Mouse (Mus musculus) stomach, embryonic 16.5 days (tissue): Measurements from ENCODE around the gene Mdh1b. TPM values are rescaled to one million over a fixed set of nuclear protein-coding genes. Genes with fewer than 3 reads are reported as not detected.
A peak's percentile ranks its signal among the peaks of the same experiment; 100 is the strongest.

Experiments
- ATAC-seq: fragments of 200-750 bp; cut with Nextera tagmentation; 2 replicates; pipeline ENCODE4 v1.8.0; 2017; ENCODE audit warnings: moderate number of reproducible peaks, moderate TSS enrichment; ENCODE audit not compliant: insufficient read depth, low FRiP score
- H3K27ac ChIP-seq: fragments of 300-500 bp; sonication (generic); 2 replicates; pipeline ENCODE4 v1.5.1; 2014; ENCODE audit warnings: low read length
- H3K27me3 ChIP-seq: fragments of 300-500 bp; sonication (generic); 2 replicates; pipeline ENCODE4 v1.6.1; 2014; ENCODE audit warnings: low read length, control low read depth, mixed read lengths; ENCODE audit not compliant: control insufficient read depth, insufficient read depth
- H3K36me3 ChIP-seq: fragments of 300-500 bp; sonication (generic); 2 replicates; pipeline ENCODE4 v1.6.1; 2014; ENCODE audit warnings: low read length; ENCODE audit not compliant: control insufficient read depth, insufficient read depth
- H3K4me1 ChIP-seq: fragments of 300-500 bp; sonication (generic); 2 replicates; pipeline ENCODE4 v1.6.1; 2014; ENCODE audit warnings: low read length, control low read depth, mixed read lengths; ENCODE audit not compliant: control insufficient read depth, insufficient read depth
- H3K4me2 ChIP-seq: fragments of 300-500 bp; sonication (generic); 2 replicates; pipeline ENCODE4 v1.6.1; 2014; ENCODE audit warnings: low read depth, low read length, mixed read lengths
- H3K4me3 ChIP-seq: fragments of 300-500 bp; sonication (generic); replicated peaks from 2 replicates; pipeline ENCODE4 v1.5.1; 2014; ENCODE audit warnings: mild to moderate bottlenecking, low read length
- H3K9ac ChIP-seq: fragments of 300-500 bp; sonication (generic); 2 replicates; pipeline ENCODE4 v1.6.1; 2014; ENCODE audit warnings: low read length
- H3K9me3 ChIP-seq: fragments of 300-500 bp; sonication (generic); replicated peaks from 2 replicates; pipeline ENCODE4 v1.6.1; 2016; ENCODE audit warnings: low read length, control low read depth; ENCODE audit not compliant: control insufficient read depth
- WGBS: fragments of 180-500 bp; shearing (Covaris S2); extraction: QIAGEN DNeasy Blood & Tissue Kit; methylation state at CpG from one replicate; pipeline ENCODE4 v1.1.7; 2014; 5-methylcytosine and 5-hydroxymethylcytosine counted together
- polyA plus RNA-seq: library from polyadenylated mRNA; unstranded; fragments of >200 nt; fragmentation: Nextera tagmentation; extraction: Ambion mirVana; gene quantifications from 2 replicates; pipeline ENCODE4 v1.2.1, GENCODE M21; 2015

Mdh1b gene
- polyA plus RNA-seq, result not detected in 2 replicates

- H3K9me3 ChIP-seq, result no peaks in the 10 kb centered on the region
- H3K27me3 ChIP-seq, result no peaks in the 10 kb centered on the region
- H3K9ac ChIP-seq, result peak within 1 kb of the TSS; percentile 80
- peak within 1 kb of the TSS; percentile 83 for H3K4me2 ChIP-seq
- H3K27ac ChIP-seq, result no peak within 1 kb of the TSS
- peaks cover 9% of the 10 kb centered on the region for H3K4me1 ChIP-seq
- peak within 1 kb of the TSS; percentile 83 for H3K4me3 ChIP-seq
- no peaks in the 10 kb centered on the region for H3K36me3 ChIP-seq
- WGBS, result under 1% methylated on average over 31 of the region's 31 CpGs
- ATAC-seq, result peak; percentile 96
These were observed at the start of gene Mdh1b, which contains the start of gene Fastkd2 for GRCm38 (mm10) chr1:63730240-63730771. Gene Mdh1b, minus strand, starts transcription at chr1:63730318. Gene Fastkd2, plus strand, starts transcription at chr1:63730614.

GRCm38 (mm10) chr1:63776902-63777630 lies 46.9 kb upstream of the Mdh1b start:
- Histone ChIP-seq H3K27me3 (no peaks in the 10 kb centered on the region), H3K9ac (no peak overlapping the region), H3K9me3 (no peaks in the 10 kb centered on the region), H3K4me3 (no peak overlapping the region), H3K4me1 (no peaks in the 10 kb centered on the region), H3K36me3 (no peaks in the 10 kb centered on the region), H3K4me2 (no peak overlapping the region), H3K27ac (no peak overlapping the region)
- ATAC-seq, result no peak
- 45% methylated on average over 4 of the region's 4 CpGs for WGBS

- no peak overlapping the region for H3K4me2 ChIP-seq
- no peaks in the 10 kb centered on the region for H3K4me1 ChIP-seq
- H3K4me3 ChIP-seq, result no peak overlapping the region
- H3K9ac ChIP-seq, result no peak overlapping the region
- no peak overlapping the region for H3K27ac ChIP-seq
- no peaks in the 10 kb centered on the region for H3K9me3 ChIP-seq
- H3K27me3 ChIP-seq, result no peaks in the 10 kb centered on the region
- WGBS, result 44% methylated on average over 1 of the region's 1 CpGs
- no peaks in the 10 kb centered on the region for H3K36me3 ChIP-seq
- ATAC-seq, result no peak
These were observed 46.3 kb upstream of the Mdh1b start for GRCm38 (mm10) chr1:63776396-63776795.

GRCm38 (mm10) chr1:63770309-63770708 lies 40.2 kb upstream of the Mdh1b start:
- ATAC-seq, result no peak
- no peak overlapping the region for H3K9ac ChIP-seq
- no peak overlapping the region for H3K27ac ChIP-seq
- no peak overlapping the region for H3K4me3 ChIP-seq
- 56% methylated on average over 7 of the region's 7 CpGs for WGBS
- no peaks in the 10 kb centered on the region for H3K36me3 ChIP-seq
- H3K27me3 ChIP-seq, result no peaks in the 10 kb centered on the region
- no peak overlapping the region for H3K4me2 ChIP-seq
- H3K9me3 ChIP-seq, result no peaks in the 10 kb centered on the region
- H3K4me1 ChIP-seq, result no peaks in the 10 kb centered on the region

GRCm38 (mm10) chr1:63769167-63769566 lies 39.0 kb upstream of the Mdh1b start, which contains the start of gene 4933402D24Rik:
Gene 4933402D24Rik, minus strand, starts transcription at chr1:63769267.
- no peak within 1 kb of the TSS for H3K27ac ChIP-seq
- WGBS, result 72% methylated on average over 5 of the region's 5 CpGs
- H3K36me3 ChIP-seq, result no peaks in the 10 kb centered on the region
- H3K4me1 ChIP-seq, result no peaks in the 10 kb centered on the region
- H3K4me3 ChIP-seq, result no peak within 1 kb of the TSS
- no peaks in the 10 kb centered on the region for H3K9me3 ChIP-seq
- H3K9ac ChIP-seq, result no peak within 1 kb of the TSS
- no peak for ATAC-seq
- H3K4me2 ChIP-seq, result no peak within 1 kb of the TSS
- H3K27me3 ChIP-seq, result no peaks in the 10 kb centered on the region

GRCm38 (mm10) chr1:63768112-63768511 lies 38.0 kb upstream of the Mdh1b start:
- Histone ChIP-seq H3K4me2 (no peak overlapping the region), H3K4me1 (no peaks in the 10 kb centered on the region), H3K27me3 (no peaks in the 10 kb centered on the region), H3K9ac (no peak overlapping the region), H3K4me3 (no peak overlapping the region), H3K27ac (no peak overlapping the region), H3K9me3 (no peaks in the 10 kb centered on the region), H3K36me3 (no peaks in the 10 kb centered on the region)
- ATAC-seq, result no peak
- 52% methylated on average over 8 of the region's 8 CpGs for WGBS

GRCm38 (mm10) chr1:63764395-63764794 lies 34.3 kb upstream of the Mdh1b start:
- 83% methylated on average over 7 of the region's 7 CpGs for WGBS

GRCm38 (mm10) chr1:63763881-63764386 lies 33.8 kb upstream of the Mdh1b start:
- no peak for ATAC-seq
- 48% methylated on average over 7 of the region's 7 CpGs for WGBS
- peak overlapping the region; percentile 33; the same call in 1 of the 2 replicates for H3K27ac ChIP-seq

More at GRCm38 (mm10) chr1:63764395-63764794, 34.3 kb upstream of the Mdh1b start:
- H3K36me3 ChIP-seq, result no peaks in the 10 kb centered on the region
- no peaks in the 10 kb centered on the region for H3K9me3 ChIP-seq
- H3K4me1 ChIP-seq, result no peaks in the 10 kb centered on the region
- no peak overlapping the region for H3K27ac ChIP-seq
- H3K4me2 ChIP-seq, result no peak overlapping the region
- no peaks in the 10 kb centered on the region for H3K27me3 ChIP-seq
- no peak overlapping the region for H3K9ac ChIP-seq
- no peak for ATAC-seq
- no peak overlapping the region for H3K4me3 ChIP-seq

GRCm38 (mm10) chr1:63763212-63763694 lies 33.1 kb upstream of the Mdh1b start:
- H3K4me2 ChIP-seq, result no peak overlapping the region
- WGBS, result 21% methylated on average over 3 of the region's 3 CpGs
- ATAC-seq, result peak; percentile 37; the same call in 1 of the 2 replicates
- H3K27ac ChIP-seq, result peak overlapping the region; percentile 33; the same call in 1 of the 2 replicates
- H3K4me3 ChIP-seq, result no peak overlapping the region
- no peaks in the 10 kb centered on the region for H3K9me3 ChIP-seq
- H3K9ac ChIP-seq, result no peak overlapping the region
- no peaks in the 10 kb centered on the region for H3K27me3 ChIP-seq
- H3K36me3 ChIP-seq, result no peaks in the 10 kb centered on the region
- no peaks in the 10 kb centered on the region for H3K4me1 ChIP-seq

More at GRCm38 (mm10) chr1:63763881-63764386, 33.8 kb upstream of the Mdh1b start:
- no peaks in the 10 kb centered on the region for H3K27me3 ChIP-seq
- H3K4me3 ChIP-seq, result no peak overlapping the region
- H3K9ac ChIP-seq, result no peak overlapping the region
- H3K4me2 ChIP-seq, result no peak overlapping the region
- H3K4me1 ChIP-seq, result no peaks in the 10 kb centered on the region
- H3K36me3 ChIP-seq, result no peaks in the 10 kb centered on the region
- no peaks in the 10 kb centered on the region for H3K9me3 ChIP-seq
